Mouse (Mus musculus): ENCODE data around the gene Scgb1a1. TPM values are rescaled to one million over a fixed set of nuclear protein-coding genes. Genes with fewer than 3 reads are reported as not detected.

The Scgb1a1 gene
- polyA plus RNA-seq, 1 experiment from 2014 or later: not detected

DNA sequence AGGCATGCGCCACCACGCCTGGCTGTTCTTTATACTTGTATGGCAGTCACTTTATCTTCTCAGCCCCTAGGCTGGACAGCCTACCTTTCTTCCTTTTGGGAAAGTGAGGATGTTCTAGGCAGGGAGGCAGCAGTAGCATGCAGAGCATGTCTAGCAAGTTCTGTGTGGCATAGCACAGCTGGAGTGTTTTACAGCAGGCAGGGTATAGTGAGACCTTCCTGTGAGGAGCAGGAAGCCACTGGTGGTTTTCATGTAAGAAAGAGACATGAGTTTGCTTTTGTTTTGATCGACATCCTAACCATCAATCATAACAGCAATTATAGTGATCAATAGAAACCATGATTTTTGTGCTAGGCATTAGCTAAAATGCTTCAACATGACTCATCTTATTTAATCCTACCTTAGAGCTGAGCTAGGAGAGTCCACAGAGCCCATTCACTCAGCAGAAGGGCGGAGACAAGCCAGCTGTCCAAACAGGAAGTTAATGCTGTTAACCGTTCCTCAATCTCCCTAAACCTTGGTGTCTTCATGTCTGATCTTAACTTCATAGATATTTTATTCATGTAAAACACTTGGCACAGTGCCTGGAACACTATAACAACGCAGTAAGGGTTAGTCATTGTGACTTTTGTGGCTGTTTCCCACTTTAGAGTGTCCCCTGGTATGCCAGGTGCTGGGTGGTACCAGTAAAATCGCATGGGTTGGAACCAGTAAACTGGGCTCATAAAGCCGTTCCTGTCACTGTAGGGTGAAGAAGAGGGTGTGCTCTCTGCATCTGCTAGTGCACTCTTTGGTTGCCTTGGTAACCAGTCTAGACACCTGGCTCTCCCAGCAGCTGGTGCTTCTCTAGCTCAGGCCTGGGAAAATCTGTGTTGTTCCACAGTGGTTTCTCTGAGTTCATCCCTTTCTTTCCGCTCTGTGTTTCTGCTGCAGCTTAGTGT lies 21.9 kb downstream of the Scgb1a1 start:
- Histone ChIP-seq H3K4me2 (replicated peaks; ENCODE audit: low read depth) (0 out of 2 replicates have a peak overlapping the region, but pooled peaks have one; percentile 18), H3K4me3 (ENCODE audit: low read depth, low read length) (no peak overlapping the region), H3K4me1 (replicated peaks; ENCODE audit: control insufficient read depth, insufficient read depth, low read length) (peaks cover 7% of the 10 kb centered on the region), H3K9ac (ENCODE audit: low read depth, low read length) (no peak overlapping the region), H3K27me3 (replicated peaks; ENCODE audit: control insufficient read depth, insufficient read depth, low read length) (no peaks in the 10 kb centered on the region), H3K27ac (ENCODE audit: low read depth, low read length) (peak overlapping the region; percentile 22; the same call in 1 of the 2 replicates), H3K9me3 (ENCODE audit: control insufficient read depth) (no peaks in the 10 kb centered on the region), H3K36me3 (ENCODE audit: control insufficient read depth, insufficient read depth) (no peaks in the 10 kb centered on the region)
- peak; percentile 85 for ATAC-seq
- WGBS: 32% methylated on average over 9 of the region's 9 CpGs
- TF ChIP-seq CTCF (IDR thresholded peaks at IDR 0.05; ENCODE audit: low read depth): no peak

DNA sequence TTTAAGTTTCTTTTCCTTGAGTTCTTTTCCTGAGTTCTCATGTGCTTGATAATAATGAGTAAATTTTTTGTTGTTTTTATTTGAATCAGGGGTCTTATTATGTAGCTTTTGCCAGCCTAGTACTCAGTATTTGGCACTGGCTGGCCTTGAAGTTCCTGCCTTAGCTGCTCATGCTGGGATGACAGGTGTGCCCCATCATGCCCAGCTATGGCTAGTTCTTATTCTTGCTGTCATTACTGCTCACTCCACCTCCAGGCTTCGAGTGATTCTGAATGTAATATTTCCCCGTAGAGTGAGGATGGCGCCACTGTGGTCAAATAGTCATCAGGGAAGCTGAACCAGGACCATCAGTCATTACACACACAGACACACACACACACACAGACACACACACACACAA lies 23.9 kb downstream of the Scgb1a1 start:
- no peaks in the 10 kb centered on the region for H3K9me3 ChIP-seq (ENCODE audit: control insufficient read depth)
- 82% methylated on average over 3 of the region's 3 CpGs for WGBS
- H3K4me2 ChIP-seq (replicated peaks; ENCODE audit: low read depth): no peak overlapping the region
- peaks cover 3% of the 10 kb centered on the region; the same call in 1 of the 2 replicates for H3K4me1 ChIP-seq (replicated peaks; ENCODE audit: control insufficient read depth, insufficient read depth, low read length)
- H3K4me3 ChIP-seq (ENCODE audit: low read depth, low read length): no peak overlapping the region
- H3K9ac ChIP-seq (ENCODE audit: low read depth, low read length): no peak overlapping the region
- no peaks in the 10 kb centered on the region for H3K27me3 ChIP-seq (replicated peaks; ENCODE audit: control insufficient read depth, insufficient read depth, low read length)
- no peaks in the 10 kb centered on the region for H3K36me3 ChIP-seq (ENCODE audit: control insufficient read depth, insufficient read depth)
- H3K27ac ChIP-seq (ENCODE audit: low read depth, low read length): no peak overlapping the region
- TF ChIP-seq CTCF (IDR thresholded peaks at IDR 0.05; ENCODE audit: low read depth): no peak
- ATAC-seq: no peak

- H3K9me3 ChIP-seq (ENCODE audit: control insufficient read depth): no peaks in the 10 kb centered on the region
- H3K4me3 ChIP-seq (ENCODE audit: low read depth, low read length): no peak overlapping the region
- no peak overlapping the region for H3K9ac ChIP-seq (ENCODE audit: low read depth, low read length)
- H3K27me3 ChIP-seq (replicated peaks; ENCODE audit: control insufficient read depth, insufficient read depth, low read length): no peaks in the 10 kb centered on the region
- WGBS: 90% methylated on average over 2 of the region's 2 CpGs
- TF ChIP-seq CTCF (IDR thresholded peaks at IDR 0.05; ENCODE audit: low read depth): no peak
- peaks cover 3% of the 10 kb centered on the region; the same call in 1 of the 2 replicates for H3K4me1 ChIP-seq (replicated peaks; ENCODE audit: control insufficient read depth, insufficient read depth, low read length)
- H3K27ac ChIP-seq (ENCODE audit: low read depth, low read length): no peak overlapping the region
- no peaks in the 10 kb centered on the region for H3K36me3 ChIP-seq (ENCODE audit: control insufficient read depth, insufficient read depth)
- no peak overlapping the region for H3K4me2 ChIP-seq (replicated peaks; ENCODE audit: low read depth)
- no peak for ATAC-seq
Measured at GRCm38 (mm10) chr19:9062822-9063221, 24.9 kb downstream of the Scgb1a1 start.

DNA sequence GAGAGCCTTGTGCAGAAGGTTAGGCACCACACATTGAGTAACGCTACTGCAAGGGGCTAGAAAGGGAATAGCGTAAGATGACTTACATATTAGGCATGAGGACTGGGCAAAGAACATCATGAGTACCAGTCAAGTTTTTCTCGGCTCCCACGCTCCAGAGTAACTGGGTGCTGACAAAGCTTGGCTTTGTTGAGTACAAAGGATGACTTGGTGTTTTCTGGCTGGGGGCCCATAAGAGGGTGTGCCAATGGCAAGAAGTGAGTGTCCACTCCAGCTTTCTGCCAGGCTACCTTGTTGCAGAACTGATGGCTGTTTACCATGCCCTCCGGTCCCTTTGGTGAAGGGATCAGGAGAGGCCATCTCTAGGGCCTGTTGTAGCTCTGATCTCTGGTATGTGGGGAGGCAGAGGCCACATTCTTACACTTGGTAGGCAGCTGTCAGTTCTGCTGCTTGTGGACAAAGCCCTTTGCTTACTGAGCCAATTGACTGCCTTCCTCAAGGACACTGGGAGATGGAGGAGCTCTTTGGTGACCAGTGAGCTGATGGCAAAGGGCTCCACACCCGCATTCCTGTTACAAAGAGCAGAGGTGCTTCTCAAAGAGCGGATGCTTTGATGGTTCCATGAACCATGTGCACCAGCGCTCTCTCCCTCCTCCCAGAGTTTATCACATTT lies 26.4 kb downstream of the Scgb1a1 start:
- Histone ChIP-seq H3K27me3 (replicated peaks; ENCODE audit: control insufficient read depth, insufficient read depth, low read length) (no peaks in the 10 kb centered on the region), H3K9me3 (ENCODE audit: control insufficient read depth) (no peaks in the 10 kb centered on the region), H3K9ac (ENCODE audit: low read depth, low read length) (no peak overlapping the region), H3K4me3 (ENCODE audit: low read depth, low read length) (no peak overlapping the region), H3K36me3 (ENCODE audit: control insufficient read depth, insufficient read depth) (no peaks in the 10 kb centered on the region), H3K27ac (ENCODE audit: low read depth, low read length) (no peak overlapping the region), H3K4me2 (replicated peaks; ENCODE audit: low read depth) (no peak overlapping the region), H3K4me1 (replicated peaks; ENCODE audit: control insufficient read depth, insufficient read depth, low read length) (peaks cover under 1% of the 10 kb centered on the region; the same call in 1 of the 2 replicates)
- no peak for ATAC-seq
- no peak for TF ChIP-seq CTCF (IDR thresholded peaks at IDR 0.05; ENCODE audit: low read depth)
- WGBS: 91% methylated on average over 8 of the region's 8 CpGs

- Histone ChIP-seq H3K9ac (ENCODE audit: low read depth, low read length) (no peak overlapping the region), H3K27me3 (replicated peaks; ENCODE audit: control insufficient read depth, insufficient read depth, low read length) (no peaks in the 10 kb centered on the region), H3K36me3 (ENCODE audit: control insufficient read depth, insufficient read depth) (no peaks in the 10 kb centered on the region), H3K27ac (ENCODE audit: low read depth, low read length) (no peak overlapping the region), H3K4me2 (replicated peaks; ENCODE audit: low read depth) (no peak overlapping the region), H3K4me1 (replicated peaks; ENCODE audit: control insufficient read depth, insufficient read depth, low read length) (no peaks in the 10 kb centered on the region), H3K4me3 (ENCODE audit: low read depth, low read length) (no peak overlapping the region), H3K9me3 (ENCODE audit: control insufficient read depth) (no peaks in the 10 kb centered on the region)
- no peak for ATAC-seq
- 70% methylated on average over 4 of the region's 4 CpGs for WGBS
- no peak for TF ChIP-seq CTCF (IDR thresholded peaks at IDR 0.05; ENCODE audit: low read depth)
Measured at GRCm38 (mm10) chr19:9060103-9060502, 27.7 kb downstream of the Scgb1a1 start.

DNA sequence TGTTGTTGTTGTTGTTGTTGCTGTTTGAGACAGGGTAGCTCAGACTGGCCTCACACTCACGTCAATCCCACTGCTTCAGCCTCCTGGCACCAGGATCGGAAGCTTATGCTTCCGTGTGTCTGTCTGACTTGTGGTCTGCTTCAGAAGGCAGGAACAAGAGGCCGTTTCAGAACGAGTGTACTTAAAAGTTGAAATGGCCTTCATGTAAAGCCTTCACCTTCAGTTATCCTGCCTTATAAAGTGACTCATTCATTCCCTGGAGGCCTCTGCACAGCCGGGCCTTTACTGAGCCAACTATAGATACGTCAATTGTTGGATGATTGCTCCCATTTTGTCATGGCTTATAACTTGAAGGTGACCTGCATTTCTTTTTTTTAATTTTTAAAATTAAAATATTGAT lies 28.4 kb downstream of the Scgb1a1 start:
- 69% methylated on average over 7 of the region's 7 CpGs for WGBS
- H3K9me3 ChIP-seq (ENCODE audit: control insufficient read depth): no peaks in the 10 kb centered on the region
- H3K4me1 ChIP-seq (replicated peaks; ENCODE audit: control insufficient read depth, insufficient read depth, low read length): no peaks in the 10 kb centered on the region
- no peaks in the 10 kb centered on the region for H3K36me3 ChIP-seq (ENCODE audit: control insufficient read depth, insufficient read depth)
- no peak overlapping the region for H3K4me2 ChIP-seq (replicated peaks; ENCODE audit: low read depth)
- TF ChIP-seq CTCF (IDR thresholded peaks at IDR 0.05; ENCODE audit: low read depth): no peak
- no peak overlapping the region for H3K4me3 ChIP-seq (ENCODE audit: low read depth, low read length)
- H3K27me3 ChIP-seq (replicated peaks; ENCODE audit: control insufficient read depth, insufficient read depth, low read length): no peaks in the 10 kb centered on the region
- no peak overlapping the region for H3K27ac ChIP-seq (ENCODE audit: low read depth, low read length)
- no peak overlapping the region for H3K9ac ChIP-seq (ENCODE audit: low read depth, low read length)
- ATAC-seq: no peak
